ENCODE assay signal across 8 mouse cellular contexts in genomic region chr8:126547841-126548240, GRCm38 (mm10). TPM values are rescaled to one million over a fixed set of nuclear protein-coding genes. Genes with fewer than 3 reads are reported as not detected.
DNase-seq lines count a peak whose midpoint lies in the region; ATAC-seq lines count a peak whose summit lies in the region.

No protein-coding gene starts in this region.

- WGBS in heart, embryonic 10.5 days: 22% methylated on average over 3 of the region's 3 CpGs
- 26% methylated on average over 3 of the region's 3 CpGs for WGBS in lung, embryonic 15.5 days

- H3K4me1 ChIP-seq in heart, embryonic 10.5 days: peaks cover 31% of the 10 kb centered on the region
- peaks cover 11% of the 10 kb centered on the region; the same call in 1 of the 2 replicates for H3K4me1 ChIP-seq in lung, embryonic 15.5 days

- no peak overlapping the region for H3K4me3 ChIP-seq in heart, embryonic 10.5 days
- H3K4me3 ChIP-seq in lung, embryonic 15.5 days: no peak overlapping the region

- peak; percentile 42 for DNase-seq in adrenal gland, postnatal 10 days
- no peak for DNase-seq in adrenal gland, adult 8-10 months
- peak; percentile 86 for DNase-seq in Muller cell, postnatal 12 days (ENCODE audit: inconsistent ontology term)
- no peak for DNase-seq in heart, embryonic 10.5 days (ENCODE audit: low spot score)
- no peak for DNase-seq in T-cell, adult 2 months (ENCODE audit: low spot score)
- no peak for DNase-seq in spleen, adult 18-20 months
- no peak for DNase-seq in spleen, postnatal 36 days (ENCODE audit: low spot score in 2 of 2)

- no peak overlapping the region for H3K9ac ChIP-seq in lung, embryonic 15.5 days

- peak; percentile 62; the same call in 1 of the 2 replicates for ATAC-seq in lung, embryonic 15.5 days (ENCODE audit: borderline replicate concordance, extremely low read depth, low FRiP score, low TSS enrichment)

- H3K9me3 ChIP-seq in heart, embryonic 10.5 days: no peaks in the 10 kb centered on the region
- H3K9me3 ChIP-seq in lung, embryonic 15.5 days: no peaks in the 10 kb centered on the region

- H3K4me2 ChIP-seq in lung, embryonic 15.5 days: no peak overlapping the region

- H3K36me3 ChIP-seq in heart, embryonic 10.5 days: no peaks in the 10 kb centered on the region
- no peaks in the 10 kb centered on the region for H3K36me3 ChIP-seq in lung, embryonic 15.5 days

- peak overlapping the region; percentile 48 for H3K27ac ChIP-seq in heart, embryonic 10.5 days
- H3K27ac ChIP-seq in lung, embryonic 15.5 days: peak overlapping the region; percentile 47; the same call in 1 of the 2 replicates

- no peaks in the 10 kb centered on the region for H3K27me3 ChIP-seq in heart, embryonic 10.5 days (ENCODE audit: insufficient read depth, poor library complexity, severe bottlenecking)
- no peaks in the 10 kb centered on the region for H3K27me3 ChIP-seq in lung, embryonic 15.5 days

RNA-seq across cellular contexts. Expression of gene Irf2bp2, which starts 45.9 kb away (rescaled TPM):
- total RNA-seq in adrenal gland, postnatal 10 days (2021): 100 to 1,000 TPM in 1 of 2 experiments, 10 to 100 TPM in 1; 91.0 to 110 TPM
- total RNA-seq in adrenal gland, adult 8-10 months (2022): 100 to 1,000 TPM in 2 of 4 experiments, 10 to 100 TPM in 2; 74.4 to 129 (median 98.9) TPM
- 4.6 and 6.5 TPM in 2 replicates for polyA plus RNA-seq in heart, embryonic 10.5 days (2016; fragmentation: Nextera tagmentation; extraction: Ambion mirVana)
- polyA plus RNA-seq in lung, embryonic 15.5 days (2015; fragmentation: Nextera tagmentation; extraction: Ambion mirVana): 12.6 TPM in 2 replicates

Comparison
In these comparisons a context has a peak if more than half of its experiments do, and no peak if none do; other contexts are left out.
1. DNase-seq: peak in adrenal gland, postnatal 10 days (single experiment) and Muller cell, postnatal 12 days (single experiment); none in adrenal gland, adult 8-10 months (single experiment), heart, embryonic 10.5 days (single experiment), T-cell, adult 2 months (single experiment), spleen, adult 18-20 months (0 of 2) and spleen, postnatal 36 days (0 of 2).